Mouse (Mus musculus): ENCODE results near the gene Olfr155. TPM values are rescaled to one million over a fixed set of nuclear protein-coding genes. Genes with fewer than 3 reads are reported as not detected.
A peak's percentile ranks its signal among the peaks of the same experiment; 100 is the strongest.

Gene Olfr155
- total RNA-seq (2022): not detected

- DNase-seq (ENCODE audit: low spot score): no peak
Observed at GRCm38 (mm10) chr4:43851265-43851664, at the start of gene Olfr155. Gene Olfr155 (plus strand): TSS chr4:43851565.

DNA sequence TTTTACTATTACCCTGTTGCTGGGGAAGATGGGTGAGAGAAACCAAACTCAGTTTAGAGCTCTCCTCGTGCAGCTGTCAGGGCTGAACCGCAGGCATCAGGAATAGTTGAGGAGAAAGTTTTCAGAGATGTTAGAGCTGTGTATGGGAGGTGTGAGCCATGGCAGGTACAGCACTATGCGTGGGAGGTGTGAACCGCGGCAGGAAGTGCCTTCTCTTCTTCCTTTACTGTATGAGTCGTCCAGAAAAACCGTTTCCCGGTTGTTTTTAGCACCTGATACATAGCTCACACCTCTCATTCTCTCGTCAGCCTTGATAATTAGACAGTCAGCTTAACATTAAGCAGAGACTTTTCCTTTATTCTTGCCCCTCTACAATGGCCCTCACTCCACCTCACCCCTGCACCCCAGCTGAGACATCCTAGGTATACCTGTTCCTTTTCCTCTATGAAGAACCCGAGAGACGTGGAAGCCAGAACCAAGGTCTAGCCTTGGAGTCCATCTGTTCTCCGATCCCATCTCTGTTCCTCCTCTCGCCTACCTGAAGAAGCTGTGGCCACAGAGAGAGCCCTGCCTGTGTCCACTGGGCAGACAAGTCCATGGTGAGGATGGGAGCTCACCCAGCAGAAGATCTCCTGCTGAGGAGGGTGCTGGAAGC lies 28.3 kb upstream of the Olfr155 start:
- no peak for DNase-seq (ENCODE audit: low spot score)

GRCm38 (mm10) chr4:43823845-43824337 lies 27.5 kb upstream of the Olfr155 start, which contains the start of gene Olfr156:
Gene Olfr156 (minus strand): TSS chr4:43823895.
- peak; percentile 2 for DNase-seq (ENCODE audit: low spot score)

GRCm38 (mm10) chr4:43828806-43829205 lies 22.6 kb upstream of the Olfr155 start:
- DNase-seq (ENCODE audit: low spot score): no peak

- DNase-seq (ENCODE audit: low spot score): no peak
Observed at GRCm38 (mm10) chr4:43832031-43832430, 19.3 kb upstream of the Olfr155 start.

DNA sequence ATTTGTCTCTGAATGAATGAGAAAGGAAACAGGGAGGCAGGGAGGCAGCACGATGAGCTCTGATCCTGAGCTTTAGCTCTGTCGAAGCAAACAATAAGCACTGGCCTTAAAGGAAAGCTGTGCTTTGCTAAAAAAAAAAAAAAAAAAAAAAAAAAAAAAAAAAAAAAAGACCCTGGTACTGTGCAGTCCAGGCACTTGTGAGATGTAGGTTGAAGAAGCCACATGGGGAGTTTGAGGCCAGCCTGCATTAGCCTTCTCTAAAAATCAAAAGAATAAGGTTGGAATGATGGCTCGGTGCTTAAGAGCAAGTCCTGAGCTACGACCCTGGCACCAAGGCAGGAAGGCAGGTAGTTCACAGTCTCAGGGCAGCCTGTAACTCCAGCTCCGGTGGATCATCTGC lies 17.6 kb upstream of the Olfr155 start:
- DNase-seq (ENCODE audit: low spot score): no peak

GRCm38 (mm10) chr4:43834749-43835148 lies 16.6 kb upstream of the Olfr155 start:
- no peak for DNase-seq (ENCODE audit: low spot score)

DNA sequence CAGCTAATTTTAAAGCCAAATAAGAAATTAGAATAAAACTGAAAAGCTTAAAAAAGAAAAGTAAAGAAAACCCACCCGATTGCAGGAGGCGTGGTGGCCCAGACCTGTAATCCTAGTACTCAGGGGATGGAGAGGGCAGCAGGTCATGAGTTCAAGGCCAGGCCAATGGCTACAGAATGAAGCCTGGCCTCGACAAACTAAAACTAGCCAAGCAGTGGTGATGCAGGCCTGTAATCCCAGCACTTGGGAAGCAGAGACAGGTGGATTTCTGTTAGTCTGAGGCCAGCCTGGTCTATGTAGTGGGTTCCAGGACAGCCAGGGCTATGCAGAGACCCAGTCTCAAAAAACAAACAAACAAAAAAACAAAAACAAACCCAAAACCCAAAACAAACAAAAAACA lies 13.0 kb upstream of the Olfr155 start:
- no peak for DNase-seq (ENCODE audit: low spot score)

DNA sequence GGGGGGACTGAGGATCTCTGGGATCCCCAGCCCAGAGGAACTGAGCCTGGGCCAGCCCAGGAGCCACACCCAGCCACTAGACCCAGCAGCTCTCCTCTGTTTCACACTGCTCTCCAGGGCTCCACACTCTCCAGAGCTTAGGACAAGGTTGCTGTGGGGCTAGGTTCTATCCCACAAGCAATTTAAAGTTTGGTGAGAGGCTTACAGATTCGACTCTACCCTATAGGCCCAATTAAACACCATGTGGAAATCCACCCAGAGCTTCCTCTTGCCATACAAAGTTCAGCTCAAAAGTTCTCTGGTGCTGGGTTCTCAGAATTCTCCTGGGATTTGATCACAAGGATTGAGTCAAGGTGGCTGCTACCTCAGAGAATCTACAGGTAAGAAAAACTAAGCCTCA lies 11.3 kb upstream of the Olfr155 start, which contains the start of gene Olfr157:
Gene Olfr157 (minus strand): TSS at position 101 of the 400 bp plus-strand sequence.
- DNase-seq (ENCODE audit: low spot score): no peak

DNA sequence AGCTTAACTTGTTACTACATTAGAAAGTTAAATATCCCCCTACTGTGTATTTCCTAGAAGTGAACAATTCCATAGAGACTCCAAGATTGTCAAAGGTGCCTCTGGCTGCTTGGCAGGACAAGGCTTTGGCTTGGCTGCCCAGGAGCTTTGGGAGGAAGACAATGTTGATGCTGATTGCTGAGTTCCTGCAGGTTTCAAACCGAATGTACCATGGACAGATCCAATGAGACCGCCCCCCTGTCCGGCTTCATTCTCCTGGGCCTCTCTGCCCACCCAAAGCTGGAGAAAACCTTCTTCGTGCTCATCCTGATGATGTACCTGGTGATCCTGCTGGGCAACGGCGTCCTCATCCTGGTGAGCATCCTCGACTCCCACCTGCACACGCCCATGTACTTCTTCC lies 2.7 kb downstream of the Olfr155 start:
- DNase-seq (ENCODE audit: low spot score): no peak

- no peak for DNase-seq (ENCODE audit: low spot score)
Observed at GRCm38 (mm10) chr4:43859886-43860285, 8.5 kb downstream of the Olfr155 start.

DNA sequence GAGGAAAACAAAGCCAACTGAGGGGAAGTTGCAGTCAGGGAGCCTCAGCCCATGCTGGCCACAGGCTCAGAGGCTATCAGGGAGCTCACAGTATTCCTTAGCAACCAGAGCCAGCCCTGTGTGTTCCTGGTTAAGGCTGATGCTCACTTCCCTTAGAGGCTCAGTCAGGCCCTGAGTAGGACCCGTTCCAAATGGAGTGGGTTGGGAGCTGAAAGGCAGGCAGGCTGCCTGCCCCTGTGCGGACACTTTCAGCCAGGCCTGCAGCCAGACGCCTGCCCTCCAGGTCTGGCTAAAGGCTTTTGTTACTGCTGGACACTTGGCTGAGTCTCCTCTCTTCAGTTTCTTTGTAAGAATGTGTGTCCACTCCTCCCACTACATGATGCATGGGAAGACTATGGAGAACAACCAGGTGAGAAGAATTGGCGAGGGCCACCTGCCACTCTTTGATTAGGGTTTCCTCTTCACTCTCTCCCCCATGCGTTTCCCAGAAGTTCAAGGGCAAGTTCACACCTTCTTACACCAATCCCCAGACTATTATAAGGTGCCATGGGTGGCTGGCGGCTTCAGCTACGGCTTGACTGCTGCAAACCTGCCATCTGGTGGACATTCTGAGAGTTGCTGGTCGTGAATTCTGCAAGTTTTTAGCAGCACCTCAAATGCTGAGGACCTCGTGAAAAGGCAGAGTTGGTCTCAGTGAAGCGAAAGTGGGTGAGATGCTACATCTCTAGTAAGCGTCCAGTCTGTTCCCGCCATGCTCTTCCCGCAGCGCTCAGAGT lies 9.6 kb downstream of the Olfr155 start:
- peak; percentile 74 for DNase-seq (ENCODE audit: low spot score)

GRCm38 (mm10) chr4:43863298-43863697 lies 11.9 kb downstream of the Olfr155 start:
- DNase-seq (ENCODE audit: low spot score): no peak

- DNase-seq (ENCODE audit: low spot score): no peak
Observed at GRCm38 (mm10) chr4:43869821-43870220, 18.5 kb downstream of the Olfr155 start.

- DNase-seq (ENCODE audit: low spot score): no peak
Observed at GRCm38 (mm10) chr4:43874501-43874900, 23.1 kb downstream of the Olfr155 start.

DNA sequence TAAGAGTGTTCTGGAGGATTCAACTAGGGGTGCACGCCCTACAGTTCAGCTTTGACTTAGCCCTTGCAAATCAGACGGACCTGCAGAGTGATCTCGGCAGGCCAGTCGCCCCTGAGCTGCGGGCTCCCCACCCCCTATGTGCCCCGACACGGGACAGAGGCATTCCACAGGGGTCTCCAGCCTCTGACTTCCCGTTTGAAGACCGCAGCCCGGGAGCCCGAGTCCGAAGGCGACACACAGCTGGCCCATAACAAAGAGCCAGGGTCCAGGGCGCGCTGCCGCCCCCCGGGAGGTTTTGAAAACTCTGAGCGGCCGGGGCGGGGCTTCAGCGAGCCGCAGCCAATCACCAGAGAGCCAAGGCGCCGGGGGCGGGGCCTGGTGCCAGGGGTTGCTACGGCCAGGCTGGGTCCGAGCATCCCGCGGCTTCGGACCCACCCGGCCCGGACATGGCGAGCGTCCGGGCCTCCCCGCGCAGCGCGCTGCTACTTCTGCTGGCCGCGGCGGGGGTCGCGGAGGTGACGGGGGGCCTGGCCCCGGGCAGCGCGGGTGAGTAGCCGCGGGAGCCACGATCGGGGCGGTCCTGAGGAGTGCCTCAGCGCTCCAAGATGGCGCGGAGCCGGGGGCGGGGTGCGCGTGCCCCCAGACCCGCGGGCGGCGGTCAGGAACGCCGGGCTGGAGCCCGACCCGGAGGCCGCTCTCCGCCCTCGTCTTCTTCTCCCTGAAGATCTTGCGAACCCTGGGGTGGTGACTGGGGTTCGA lies 24.0 kb downstream of the Olfr155 start, which contains the start of gene Reck:
Gene Reck (plus strand): TSS at position 371 of the 759 bp plus-strand sequence.
- peak; percentile 68 for DNase-seq (ENCODE audit: low spot score)

DNA sequence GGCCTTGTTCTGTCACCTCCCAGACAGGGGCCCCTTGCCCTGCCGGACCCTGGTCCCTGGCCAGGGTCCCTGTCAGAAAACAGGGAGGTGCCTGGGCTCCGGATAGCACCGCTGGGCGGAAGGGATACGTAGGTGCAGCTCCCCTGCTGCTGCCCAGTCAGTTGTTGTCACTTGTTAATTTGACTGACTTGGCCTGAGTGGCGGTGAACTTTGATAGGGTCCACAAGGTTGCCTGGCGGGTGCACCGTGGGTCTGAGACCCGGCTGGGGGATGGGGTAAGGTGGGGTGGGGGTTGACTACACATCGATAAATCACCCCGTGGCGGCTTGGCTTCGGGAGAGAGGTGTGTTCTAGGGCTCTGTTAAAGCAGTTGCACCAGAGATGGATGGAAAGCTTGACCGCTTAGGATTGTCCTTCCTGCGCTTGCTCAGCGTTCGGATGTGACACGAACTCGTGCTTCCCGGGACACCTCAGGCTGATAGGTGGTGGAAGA lies 24.6 kb downstream of the Olfr155 start:
- DNase-seq (ENCODE audit: low spot score): no peak

DNA sequence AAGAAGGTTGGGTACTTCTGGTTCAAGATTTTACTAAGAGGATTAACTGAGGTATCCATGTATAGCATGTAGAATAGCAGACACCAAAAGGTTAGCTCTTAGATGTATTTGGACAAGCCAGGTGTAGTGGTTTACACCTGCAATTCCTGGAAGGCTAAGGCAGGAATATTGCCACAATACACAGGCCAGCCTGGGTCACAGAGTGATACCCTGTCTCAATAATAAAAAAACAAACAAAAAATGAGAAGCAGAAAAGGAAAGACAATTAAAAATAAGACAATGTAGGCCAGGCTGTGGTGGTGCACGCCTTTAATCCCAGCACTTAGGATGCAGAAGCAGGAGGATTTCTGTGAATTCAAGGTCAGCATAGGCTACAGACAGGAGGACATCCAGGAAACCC lies 25.9 kb downstream of the Olfr155 start:
- no peak for DNase-seq (ENCODE audit: low spot score)

DNA sequence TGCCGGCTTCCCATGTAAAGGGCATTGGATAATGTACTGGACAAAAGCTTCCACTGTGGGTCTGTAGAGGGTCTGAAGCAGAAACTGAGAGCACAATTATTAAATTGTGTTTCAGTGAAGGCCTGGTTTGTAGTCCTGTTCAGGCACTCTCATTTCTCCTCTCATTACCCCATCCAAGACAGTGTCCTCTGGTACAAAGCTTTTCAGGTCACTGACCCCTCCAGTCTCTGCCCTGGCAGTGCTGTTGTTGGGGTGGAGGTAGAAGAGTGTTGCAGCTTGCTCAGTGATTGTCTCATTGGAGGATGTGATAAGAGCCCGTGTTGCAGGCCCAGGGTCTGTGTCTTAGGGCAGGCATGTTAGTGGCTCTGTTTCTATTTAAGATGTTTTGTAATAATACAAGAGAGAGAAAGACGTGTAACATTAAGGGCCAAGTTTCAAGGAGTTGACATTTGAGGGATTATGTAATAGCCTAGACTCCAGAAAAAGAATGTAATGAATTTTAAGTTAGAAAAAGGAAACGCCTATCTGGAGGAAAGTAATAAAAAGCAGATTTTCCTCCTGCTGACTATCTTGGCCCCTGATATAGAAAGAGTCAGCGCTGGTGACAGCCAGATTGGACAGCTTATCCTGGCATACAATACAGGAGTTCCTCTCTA lies 26.9 kb downstream of the Olfr155 start:
- no peak for DNase-seq (ENCODE audit: low spot score)

GRCm38 (mm10) chr4:43879566-43879965 lies 28.2 kb downstream of the Olfr155 start:
- no peak for DNase-seq (ENCODE audit: low spot score)

GRCm38 (mm10) chr4:43884196-43884595 lies 32.8 kb downstream of the Olfr155 start:
- DNase-seq (ENCODE audit: low spot score): no peak
